Mouse (Mus musculus): ENCODE measurements around the gene Mov10l1. TPM values are rescaled to one million over a fixed set of nuclear protein-coding genes. Genes with fewer than 3 reads are reported as not detected.

The Mov10l1 gene
- polyA plus RNA-seq, 1 experiment from 2014 or later: 1.2 TPM

GRCm38 (mm10) chr15:88955342-88955741 lies 27.4 kb upstream of the Mov10l1 start:
- no peak for ATAC-seq (ENCODE audit: low read depth)
- no peaks in the 10 kb centered on the region; the same call in 1 of the 2 replicates for H3K4me1 ChIP-seq (replicated peaks; ENCODE audit: control insufficient read depth, insufficient read depth, low read length)
- no peak overlapping the region for H3K4me3 ChIP-seq (ENCODE audit: low read length)
- no peaks in the 10 kb centered on the region for H3K36me3 ChIP-seq (ENCODE audit: control insufficient read depth, insufficient read depth, low read length)
- H3K9ac ChIP-seq (ENCODE audit: low read length): no peak overlapping the region
- H3K27ac ChIP-seq (ENCODE audit: low read length): no peak overlapping the region
- peaks cover 19% of the 10 kb centered on the region for H3K27me3 ChIP-seq (ENCODE audit: control insufficient read depth, insufficient read depth, low read depth, low read length)
- no peaks in the 10 kb centered on the region for H3K9me3 ChIP-seq (ENCODE audit: control insufficient read depth, low read length)
- H3K4me2 ChIP-seq (ENCODE audit: low read depth, low read length): no peak overlapping the region
- WGBS: 77% methylated on average over 6 of the region's 6 CpGs

- no peaks in the 10 kb centered on the region for H3K9me3 ChIP-seq (ENCODE audit: control insufficient read depth, low read length)
- no peak overlapping the region for H3K27ac ChIP-seq (ENCODE audit: low read length)
- ATAC-seq (ENCODE audit: low read depth): no peak
- peaks cover 19% of the 10 kb centered on the region for H3K27me3 ChIP-seq (ENCODE audit: control insufficient read depth, insufficient read depth, low read depth, low read length)
- H3K4me3 ChIP-seq (ENCODE audit: low read length): no peak overlapping the region
- no peaks in the 10 kb centered on the region for H3K36me3 ChIP-seq (ENCODE audit: control insufficient read depth, insufficient read depth, low read length)
- no peaks in the 10 kb centered on the region; the same call in 1 of the 2 replicates for H3K4me1 ChIP-seq (replicated peaks; ENCODE audit: control insufficient read depth, insufficient read depth, low read length)
- 76% methylated on average over 4 of the region's 4 CpGs for WGBS
- no peak overlapping the region for H3K9ac ChIP-seq (ENCODE audit: low read length)
- H3K4me2 ChIP-seq (ENCODE audit: low read depth, low read length): no peak overlapping the region
Measured at GRCm38 (mm10) chr15:88957522-88957921, 25.2 kb upstream of the Mov10l1 start.

- WGBS: 82% methylated on average over 2 of the region's 2 CpGs
- Histone ChIP-seq H3K4me2 (ENCODE audit: low read depth, low read length) (no peak overlapping the region), H3K4me1 (replicated peaks; ENCODE audit: control insufficient read depth, insufficient read depth, low read length) (no peaks in the 10 kb centered on the region), H3K27ac (ENCODE audit: low read length) (no peak overlapping the region), H3K36me3 (ENCODE audit: control insufficient read depth, insufficient read depth, low read length) (no peaks in the 10 kb centered on the region), H3K27me3 (ENCODE audit: control insufficient read depth, insufficient read depth, low read depth, low read length) (no peaks in the 10 kb centered on the region), H3K9me3 (ENCODE audit: control insufficient read depth, low read length) (no peaks in the 10 kb centered on the region), H3K4me3 (ENCODE audit: low read length) (no peak overlapping the region), H3K9ac (ENCODE audit: low read length) (no peak overlapping the region)
- ATAC-seq (ENCODE audit: low read depth): no peak
Measured at GRCm38 (mm10) chr15:88964070-88964578, 18.6 kb upstream of the Mov10l1 start.

- 83% methylated on average over 4 of the region's 4 CpGs for WGBS
- H3K27me3 ChIP-seq (ENCODE audit: control insufficient read depth, insufficient read depth, low read depth, low read length): no peaks in the 10 kb centered on the region
- no peak overlapping the region for H3K4me3 ChIP-seq (ENCODE audit: low read length)
- no peak overlapping the region for H3K27ac ChIP-seq (ENCODE audit: low read length)
- H3K9me3 ChIP-seq (ENCODE audit: control insufficient read depth, low read length): no peaks in the 10 kb centered on the region
- H3K4me2 ChIP-seq (ENCODE audit: low read depth, low read length): no peak overlapping the region
- no peak overlapping the region for H3K9ac ChIP-seq (ENCODE audit: low read length)
- no peaks in the 10 kb centered on the region for H3K4me1 ChIP-seq (replicated peaks; ENCODE audit: control insufficient read depth, insufficient read depth, low read length)
- no peaks in the 10 kb centered on the region for H3K36me3 ChIP-seq (ENCODE audit: control insufficient read depth, insufficient read depth, low read length)
- no peak for ATAC-seq (ENCODE audit: low read depth)
Measured at GRCm38 (mm10) chr15:88972300-88972699, 10.4 kb upstream of the Mov10l1 start.

GRCm38 (mm10) chr15:88978281-88979137 lies 4.2 kb upstream of the Mov10l1 start, which contains the start of gene Mlc1:
Mlc1 (minus strand) TSS chr15:88979007.
- H3K9ac ChIP-seq (ENCODE audit: low read length): no peak within 1 kb of the TSS
- H3K4me2 ChIP-seq (ENCODE audit: low read depth, low read length): no peak within 1 kb of the TSS; the same call in 1 of the 2 replicates
- ATAC-seq (ENCODE audit: low read depth): peak; percentile 45; the same call in 1 of the 2 replicates
- no peak within 1 kb of the TSS for H3K4me3 ChIP-seq (ENCODE audit: low read length)
- H3K4me1 ChIP-seq (replicated peaks; ENCODE audit: control insufficient read depth, insufficient read depth, low read length): peaks cover 4% of the 10 kb centered on the region; the same call in 1 of the 2 replicates
- no peak within 1 kb of the TSS for H3K27ac ChIP-seq (ENCODE audit: low read length)
- no peaks in the 10 kb centered on the region for H3K9me3 ChIP-seq (ENCODE audit: control insufficient read depth, low read length)
- no peaks in the 10 kb centered on the region for H3K36me3 ChIP-seq (ENCODE audit: control insufficient read depth, insufficient read depth, low read length)
- 66% methylated on average over 10 of the region's 10 CpGs for WGBS
- no peaks in the 10 kb centered on the region for H3K27me3 ChIP-seq (ENCODE audit: control insufficient read depth, insufficient read depth, low read depth, low read length)

GRCm38 (mm10) chr15:88979138-88979446 lies 3.6 kb upstream of the Mov10l1 start:
- Histone ChIP-seq H3K4me3 (ENCODE audit: low read length) (no peak overlapping the region), H3K4me1 (replicated peaks; ENCODE audit: control insufficient read depth, insufficient read depth, low read length) (peaks cover 4% of the 10 kb centered on the region; the same call in 1 of the 2 replicates), H3K27me3 (ENCODE audit: control insufficient read depth, insufficient read depth, low read depth, low read length) (no peaks in the 10 kb centered on the region), H3K9ac (ENCODE audit: low read length) (no peak overlapping the region), H3K9me3 (ENCODE audit: control insufficient read depth, low read length) (no peaks in the 10 kb centered on the region), H3K36me3 (ENCODE audit: control insufficient read depth, insufficient read depth, low read length) (no peaks in the 10 kb centered on the region), H3K4me2 (ENCODE audit: low read depth, low read length) (no peak overlapping the region), H3K27ac (ENCODE audit: low read length) (no peak overlapping the region)
- 61% methylated on average over 3 of the region's 3 CpGs for WGBS
- ATAC-seq (ENCODE audit: low read depth): no peak

GRCm38 (mm10) chr15:88989236-88989635 lies 6.5 kb downstream of the Mov10l1 start:
- 27% methylated on average over 2 of the region's 2 CpGs for WGBS
- Histone ChIP-seq H3K36me3 (ENCODE audit: control insufficient read depth, insufficient read depth, low read length) (no peaks in the 10 kb centered on the region), H3K27me3 (ENCODE audit: control insufficient read depth, insufficient read depth, low read depth, low read length) (no peaks in the 10 kb centered on the region), H3K27ac (ENCODE audit: low read length) (no peak overlapping the region), H3K4me3 (ENCODE audit: low read length) (no peak overlapping the region), H3K4me1 (replicated peaks; ENCODE audit: control insufficient read depth, insufficient read depth, low read length) (no peaks in the 10 kb centered on the region), H3K4me2 (ENCODE audit: low read depth, low read length) (no peak overlapping the region), H3K9me3 (ENCODE audit: control insufficient read depth, low read length) (no peaks in the 10 kb centered on the region), H3K9ac (ENCODE audit: low read length) (no peak overlapping the region)
- ATAC-seq (ENCODE audit: low read depth): no peak

- H3K9ac ChIP-seq (ENCODE audit: low read length): no peak overlapping the region
- no peak overlapping the region for H3K27ac ChIP-seq (ENCODE audit: low read length)
- H3K4me2 ChIP-seq (ENCODE audit: low read depth, low read length): no peak overlapping the region
- H3K4me1 ChIP-seq (replicated peaks; ENCODE audit: control insufficient read depth, insufficient read depth, low read length): no peaks in the 10 kb centered on the region
- H3K9me3 ChIP-seq (ENCODE audit: control insufficient read depth, low read length): no peaks in the 10 kb centered on the region
- H3K4me3 ChIP-seq (ENCODE audit: low read length): no peak overlapping the region
- WGBS: 67% methylated on average over 8 of the region's 8 CpGs
- ATAC-seq (ENCODE audit: low read depth): no peak
- H3K27me3 ChIP-seq (ENCODE audit: control insufficient read depth, insufficient read depth, low read depth, low read length): no peaks in the 10 kb centered on the region
- no peaks in the 10 kb centered on the region for H3K36me3 ChIP-seq (ENCODE audit: control insufficient read depth, insufficient read depth, low read length)
Measured at GRCm38 (mm10) chr15:88998636-88999035, 15.9 kb downstream of the Mov10l1 start.

- WGBS: 65% methylated on average over 2 of the region's 2 CpGs
- H3K27me3 ChIP-seq (ENCODE audit: control insufficient read depth, insufficient read depth, low read depth, low read length): no peaks in the 10 kb centered on the region
- no peak for ATAC-seq (ENCODE audit: low read depth)
Measured at GRCm38 (mm10) chr15:88999124-88999523, 16.4 kb downstream of the Mov10l1 start.

More at GRCm38 (mm10) chr15:88999124-88999523, 16.4 kb downstream of the Mov10l1 start:
- H3K9me3 ChIP-seq (ENCODE audit: control insufficient read depth, low read length): no peaks in the 10 kb centered on the region
- no peaks in the 10 kb centered on the region for H3K36me3 ChIP-seq (ENCODE audit: control insufficient read depth, insufficient read depth, low read length)
- H3K4me1 ChIP-seq (replicated peaks; ENCODE audit: control insufficient read depth, insufficient read depth, low read length): no peaks in the 10 kb centered on the region
- no peak overlapping the region for H3K4me3 ChIP-seq (ENCODE audit: low read length)
- H3K27ac ChIP-seq (ENCODE audit: low read length): no peak overlapping the region
- H3K4me2 ChIP-seq (ENCODE audit: low read depth, low read length): no peak overlapping the region
- H3K9ac ChIP-seq (ENCODE audit: low read length): no peak overlapping the region
